Mouse (Mus musculus) thymus, adult 2 months (tissue): ENCODE results near the gene Arl5c. TPM values are rescaled to one million over a fixed set of nuclear protein-coding genes. Genes with fewer than 3 reads are reported as not detected.

ENCODE experiments used
- DNase-seq: peaks from one replicate; pipeline ENCODE4 v3.0.0; 2021
- H3K27ac ChIP-seq: fragments of 200-500 bp; 2 replicates; pipeline ENCODE4 v1.5.1; 2012; ENCODE audit warnings: low read length, control low read depth; ENCODE audit not compliant: control insufficient read depth, insufficient read depth
- H3K27me3 ChIP-seq: fragments of 200-500 bp; 2 replicates; pipeline ENCODE4 v1.6.1; 2012; ENCODE audit warnings: mild to moderate bottlenecking, low read length, moderate library complexity, mixed read lengths; ENCODE audit not compliant: control insufficient read depth, insufficient read depth
- H3K36me3 ChIP-seq: fragments of 200-500 bp; 2 replicates; pipeline ENCODE4 v1.6.1; 2012; ENCODE audit warnings: mild to moderate bottlenecking, low read length, moderate library complexity; ENCODE audit not compliant: control insufficient read depth, insufficient read depth
- H3K4me1 ChIP-seq: fragments of 200-500 bp; replicated peaks from 2 replicates; pipeline ENCODE4 v1.6.1; 2012; ENCODE audit warnings: low read length; ENCODE audit not compliant: control insufficient read depth, insufficient read depth
- H3K4me3 ChIP-seq: fragments of 200-500 bp; 2 replicates; pipeline ENCODE4 v1.5.1; 2012; ENCODE audit warnings: mild to moderate bottlenecking, low read length, control low read depth, moderate library complexity; ENCODE audit not compliant: control insufficient read depth, insufficient read depth
- CTCF ChIP-seq: fragments of 200-500 bp; IDR thresholded peaks from 2 replicates; pipeline ENCODE4 v1.5.1; 2012; ENCODE audit warnings: mild to moderate bottlenecking, control low read depth, low read length, moderate library complexity, borderline replicate concordance; ENCODE audit not compliant: control insufficient read depth, poor library complexity, insufficient read depth; ENCODE audit errors: extremely low read depth
- POLR2A ChIP-seq: fragments of 200-500 bp; IDR thresholded peaks from 2 replicates; pipeline ENCODE4 v1.6.1; 2012; ENCODE audit warnings: mild to moderate bottlenecking, low read length, control low read depth, moderate library complexity; ENCODE audit not compliant: control insufficient read depth, poor library complexity, insufficient read depth; ENCODE audit errors: extremely low read depth
- WGBS: fragments of 180-500 bp; shearing (Covaris S2); methylation state at CpG from one replicate; pipeline ENCODE4 v1.1.7; 2018; 5-methylcytosine and 5-hydroxymethylcytosine counted together
- polyA plus RNA-seq: library from polyadenylated mRNA; depleted of rRNA; stranded (reverse); fragments of >200 nt; gene quantifications from 2 replicates; pipeline ENCODE4 v1.2.3, GENCODE M21; 2012; rRNA removed

Gene Arl5c
- polyA plus RNA-seq, 1 experiment: 217 TPM

DNA sequence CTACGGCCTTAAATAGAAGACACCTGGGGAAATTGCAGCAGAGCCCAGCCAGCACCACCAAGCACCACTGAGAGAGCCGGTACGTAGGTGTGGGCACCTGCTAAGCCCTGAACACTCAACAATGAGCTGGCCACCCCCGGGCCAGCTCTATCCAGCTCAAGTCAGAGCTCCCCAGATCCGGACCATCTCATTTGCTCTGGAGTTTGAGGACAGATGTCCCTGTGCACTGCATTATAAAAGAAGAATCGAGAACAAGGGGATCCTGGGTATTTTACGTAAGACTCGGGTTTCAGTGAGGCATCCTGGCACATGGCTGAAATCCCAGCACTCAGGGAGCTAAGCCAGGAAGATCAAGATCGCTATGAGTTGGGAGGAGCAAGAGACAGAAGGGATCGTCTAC is 51.0 kb downstream of the Arl5c start:
- Histone ChIP-seq H3K27me3 (no peaks in the 10 kb centered on the region), H3K4me3 (no peak overlapping the region), H3K4me1 (peaks cover 16% of the 10 kb centered on the region), H3K27ac (no peak overlapping the region), H3K36me3 (peaks cover 3% of the 10 kb centered on the region; the same call in 1 of the 2 replicates)
- WGBS: 95% methylated on average over 10 of the region's 10 CpGs
- TF ChIP-seq CTCF (no peak), POLR2A (no peak)
- no peak for DNase-seq

DNA sequence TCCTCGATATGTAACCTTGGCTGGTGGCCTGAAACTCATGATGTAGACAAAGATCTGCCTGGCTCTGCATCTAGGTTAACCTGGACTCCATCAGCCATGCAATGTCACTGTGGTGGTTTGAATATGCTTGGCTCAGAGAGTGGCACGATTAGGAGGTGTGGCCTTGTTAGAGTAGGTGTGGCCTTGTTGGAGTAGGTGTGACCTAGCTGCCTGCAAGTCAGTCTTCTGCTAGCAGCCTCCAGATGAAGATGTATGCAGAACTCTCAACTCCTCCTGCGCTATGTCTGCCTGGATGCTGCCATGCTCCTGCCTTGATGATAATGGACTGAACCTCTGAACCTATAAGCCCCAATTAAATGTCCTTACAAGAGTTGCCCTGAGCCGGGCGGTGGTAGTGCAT is 52.7 kb downstream of the Arl5c start:
- Histone ChIP-seq H3K27ac (no peak overlapping the region), H3K36me3 (peaks cover 8% of the 10 kb centered on the region; the same call in 1 of the 2 replicates), H3K4me3 (no peak overlapping the region), H3K27me3 (no peaks in the 10 kb centered on the region), H3K4me1 (peaks cover 11% of the 10 kb centered on the region; the same call in 1 of the 2 replicates)
- TF ChIP-seq POLR2A: no peak
- TF ChIP-seq CTCF: no peak
- WGBS: 72% methylated on average over 5 of the region's 5 CpGs
- DNase-seq: no peak

DNA sequence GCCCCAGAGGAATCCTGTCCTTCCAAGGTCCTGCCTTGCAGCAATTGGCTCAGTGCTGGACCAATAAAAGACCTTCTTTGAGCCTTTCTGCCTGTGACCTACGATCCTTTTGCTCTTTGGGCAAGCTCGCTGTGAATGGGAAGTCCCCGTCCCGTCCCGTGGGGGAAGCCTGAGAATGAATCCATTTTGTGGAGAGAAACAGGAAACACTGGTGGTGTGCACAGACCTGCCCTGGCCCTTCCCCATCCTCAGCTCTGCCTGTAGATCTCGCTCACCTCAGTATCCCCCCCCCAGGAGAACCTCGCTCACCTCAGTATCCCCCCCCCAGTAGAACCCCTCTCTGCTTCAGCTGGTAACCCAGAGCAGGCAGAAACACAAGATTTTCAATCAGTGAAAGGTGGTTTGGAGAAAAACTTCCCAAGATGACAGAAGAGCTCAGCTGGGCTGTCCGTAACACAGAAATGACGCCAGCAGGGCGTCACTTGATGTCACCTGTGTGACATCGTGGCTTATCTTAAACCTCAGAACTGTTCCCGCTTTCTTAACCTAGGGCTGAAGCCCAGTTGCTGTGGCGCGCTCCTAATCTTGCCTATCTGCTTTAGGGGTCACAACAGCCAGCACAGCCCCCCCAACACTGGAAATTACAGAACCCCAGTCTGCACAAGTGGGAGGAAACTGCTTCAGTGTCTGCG is 53.4 kb downstream of the Arl5c start:
- Histone ChIP-seq H3K4me1 (peaks cover 11% of the 10 kb centered on the region; the same call in 1 of the 2 replicates), H3K27ac (no peak overlapping the region), H3K4me3 (no peak overlapping the region), H3K27me3 (no peaks in the 10 kb centered on the region), H3K36me3 (peaks cover 8% of the 10 kb centered on the region; the same call in 1 of the 2 replicates)
- TF ChIP-seq POLR2A (no peak), CTCF (no peak)
- WGBS: 41% methylated on average over 15 of the region's 15 CpGs
- no peak for DNase-seq

Other genes with a start within 250 kb of the Arl5c start
- 14.9 and 16.6 TPM in 2 replicates for gene Cwc25, start 229.6 kb downstream of the Arl5c start, polyA plus RNA-seq
- 0.38 and 0.50 TPM in 2 replicates for gene 1700001P01Rik, start 220.3 kb downstream of the Arl5c start, polyA plus RNA-seq
- gene Rpl23, start 213.7 kb downstream of the Arl5c start, polyA plus RNA-seq: 140 and 154 TPM in 2 replicates
- gene Lasp1, start 197.2 kb downstream of the Arl5c start, polyA plus RNA-seq: 167 and 178 TPM in 2 replicates
- gene B230217C12Rik, start 155.4 kb downstream of the Arl5c start, polyA plus RNA-seq: 4.7 and 6.2 TPM in 2 replicates
- gene Fbxo47, start 112.0 kb downstream of the Arl5c start, polyA plus RNA-seq: 0.19 and 0.28 TPM in 2 replicates
- gene Plxdc1, start 9.7 kb downstream of the Arl5c start, polyA plus RNA-seq: 77.5 and 94.1 TPM in 2 replicates
- gene Cacnb1, start 26.9 kb upstream of the Arl5c start, polyA plus RNA-seq: 27.1 and 32.9 TPM in 2 replicates
- gene Rpl19, start 30.5 kb upstream of the Arl5c start, polyA plus RNA-seq: 1,012 and 1,033 TPM in 2 replicates
- 0.50 and 0.55 TPM in 2 replicates for gene Stac2, start 57.3 kb upstream of the Arl5c start, polyA plus RNA-seq
- 37.8 and 40.3 TPM in 2 replicates for gene Fbxl20, start 154.2 kb upstream of the Arl5c start, polyA plus RNA-seq
- 29.0 and 30.8 TPM in 2 replicates for gene Med1, start 197.1 kb upstream of the Arl5c start, polyA plus RNA-seq
- gene Cdk12, start 206.9 kb upstream of the Arl5c start, polyA plus RNA-seq: 27.0 and 30.4 TPM in 2 replicates